Mouse (Mus musculus): Measurements from ENCODE around the gene Baiap3.

- TF ChIP-seq CTCF (IDR thresholded peaks at IDR 0.05; ENCODE audit: extremely low read depth, insufficient read depth, insufficient read length, insufficient replicate concordance) (no peak), POLR2A (IDR thresholded peaks at IDR 0.05; ENCODE audit: low read depth, low read length) (no peak)
Measured at GRCm38 (mm10) chr17:25255110-25255509, 1.1 kb downstream of the Baiap3 start.
